Mouse (Mus musculus) liver, embryonic 14 days (tissue): ENCODE results near the gene Cdh23. TPM values are rescaled to one million over a fixed set of nuclear protein-coding genes. Genes with fewer than 3 reads are reported as not detected.

Experiments
- polyA plus RNA-seq: library from polyadenylated mRNA; depleted of rRNA; stranded (reverse); fragments of >200 nt; gene quantifications from 2 replicates; pipeline ENCODE4 v1.2.3, GENCODE M21; 2012; rRNA removed

Cdh23 gene
- under 0.01 and 0.01 TPM in 2 replicates for polyA plus RNA-seq

DNA sequence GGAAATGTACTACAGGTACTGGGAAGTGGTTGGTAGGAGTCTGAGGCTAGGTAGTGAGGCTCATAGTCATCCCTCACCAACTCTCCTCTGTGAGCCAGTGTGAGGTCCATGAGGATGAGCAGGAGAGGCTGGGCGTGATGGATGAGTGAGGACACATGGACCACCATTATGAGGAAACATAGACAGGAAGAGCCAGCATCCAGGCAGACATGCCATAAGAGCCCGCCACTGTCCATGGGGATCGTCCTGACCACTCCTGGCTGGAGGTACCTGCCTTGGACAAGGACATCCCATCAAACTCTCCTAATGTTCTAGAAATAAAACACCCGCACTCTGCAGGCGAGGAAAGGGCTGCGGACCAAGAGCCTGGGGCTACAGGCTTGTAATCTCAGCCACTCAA lies at the start of gene Cdh23:
Gene Cdh23 (minus strand): TSS at position 101 of the 400 bp plus-strand sequence.

DNA sequence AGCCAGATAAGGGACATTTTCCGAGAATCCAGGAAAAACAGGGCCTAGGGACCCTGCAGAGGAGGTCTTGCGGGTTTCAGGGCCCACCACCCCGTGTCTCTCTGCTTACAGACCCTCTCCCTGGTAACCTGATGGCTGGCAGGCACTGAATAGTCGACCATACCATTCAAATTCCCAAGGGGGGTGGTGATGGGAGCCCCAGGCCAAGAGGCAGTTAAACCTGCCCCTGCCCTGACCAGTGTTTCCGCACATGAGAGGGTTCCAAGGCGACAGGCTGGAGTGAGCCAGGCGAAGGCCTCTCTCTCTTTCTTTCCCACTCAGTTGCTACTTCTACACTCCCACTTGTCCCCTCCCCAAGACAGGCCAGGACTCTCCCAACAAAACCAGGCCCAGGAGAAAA lies 296.8 kb downstream of the Cdh23 start, which contains the start of gene Gm17455:
Gene Gm17455 (plus strand): TSS at position 278 of the 400 bp plus-strand sequence.

DNA sequence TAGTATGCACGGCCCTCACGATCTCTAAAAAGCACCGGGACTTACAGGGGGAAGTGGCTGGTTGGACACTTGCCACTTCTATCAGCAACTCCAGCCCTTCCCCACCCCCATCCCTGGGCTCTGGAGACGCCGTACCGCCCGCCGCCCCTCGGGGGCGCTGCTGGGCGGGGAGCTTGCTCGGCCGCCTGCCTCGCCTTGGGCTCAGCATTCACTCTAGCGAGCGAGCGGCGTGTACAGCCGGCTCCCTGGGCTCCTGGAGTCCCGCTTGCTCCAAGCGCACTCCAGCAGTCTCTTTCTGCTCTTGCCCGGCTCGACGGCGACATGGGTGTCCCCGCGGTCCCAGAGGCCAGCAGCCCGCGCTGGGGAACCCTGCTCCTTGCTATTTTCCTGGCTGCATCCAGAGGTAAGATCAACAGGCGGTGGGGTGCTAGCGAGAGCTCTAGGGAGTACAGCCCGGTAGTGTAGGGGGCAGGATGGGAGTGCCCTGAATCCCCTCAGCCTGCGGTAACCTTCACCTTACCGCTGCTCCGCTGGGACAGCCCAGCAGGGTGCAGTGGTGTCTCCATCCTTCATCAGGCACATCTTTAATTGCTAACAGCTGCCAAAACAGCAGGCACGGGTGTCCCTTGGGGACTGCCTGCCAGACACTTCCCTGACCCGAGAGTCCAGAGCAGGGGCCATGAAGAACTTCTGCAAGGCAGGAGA lies 349.4 kb downstream of the Cdh23 start, which contains the start of gene Vsir:
Gene Vsir (plus strand): TSS at position 151 of the 705 bp plus-strand sequence.

DNA sequence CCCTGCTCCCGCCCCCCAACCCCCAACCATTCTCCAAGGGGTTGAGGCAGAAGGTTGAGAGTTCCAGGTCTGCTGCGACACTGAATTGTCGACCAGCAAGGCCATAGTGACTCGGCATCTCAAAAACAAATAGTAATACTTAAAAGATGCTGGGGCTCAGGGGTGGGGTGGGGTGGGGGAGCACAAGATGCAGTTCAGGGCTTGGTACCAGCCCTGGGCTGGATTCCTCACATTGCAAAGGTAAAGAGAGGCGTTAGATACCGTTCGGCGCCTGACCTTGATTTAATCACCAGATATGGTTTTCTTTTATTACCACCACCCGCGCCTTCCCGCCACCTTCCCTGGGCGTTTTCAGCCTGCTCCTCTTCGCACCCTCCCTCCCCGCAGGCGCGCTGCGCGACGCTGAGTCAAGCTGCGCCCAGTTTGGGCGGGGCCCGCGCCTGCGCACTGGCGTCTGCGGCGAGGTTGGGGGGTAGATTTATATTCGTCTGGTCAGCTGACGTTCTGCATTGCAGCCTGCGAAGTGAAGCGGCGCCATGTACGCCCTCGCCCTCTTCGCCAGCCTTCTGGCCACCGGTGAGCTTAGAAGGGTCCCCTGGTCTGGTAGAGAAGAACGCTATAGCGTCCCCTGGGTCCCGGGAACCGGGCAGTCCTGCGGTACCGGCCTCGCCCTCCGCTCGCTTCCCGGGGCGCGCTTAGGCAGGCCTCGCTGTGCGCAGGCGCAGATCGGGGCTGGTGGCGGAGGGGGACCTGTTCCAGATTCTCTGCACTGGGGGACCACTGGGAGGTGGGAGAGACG lies 418.9 kb downstream of the Cdh23 start, which contains the start of gene Psap:
Gene Psap (plus strand): TSS at position 421 of the 799 bp plus-strand sequence.

Other genes with a start within 250 kb of the Cdh23 start
- gene Slc29a3, start 56.3 kb upstream of the Cdh23 start, polyA plus RNA-seq = 1.5 and 1.7 TPM in 2 replicates
- gene Unc5b, start 135.1 kb upstream of the Cdh23 start, polyA plus RNA-seq = 0.41 and 0.48 TPM in 2 replicates